Mouse (Mus musculus): ENCODE results near the gene Gm5622.
"Not testable (repeated sequence)": the region's sequence is repeated elsewhere in the genome, so short reads cannot be mapped to it uniquely, and the experiment has no call there.

Gm5622 gene

GRCm38 (mm10) chr14:51552490-51552889 lies at the start of gene Gm5622:
TSS of gene Gm5622 (plus strand) at chr14:51552790.
- in situ Hi-C loops (cut with MboI, MseI) = no loop called here

- in situ Hi-C loops (cut with MboI, MseI) = no loop called here
Measured at GRCm38 (mm10) chr14:51507416-51507815, 45.2 kb upstream of the Gm5622 start.

- in situ Hi-C loops (cut with MboI, MseI) = not testable (repeated sequence)
Measured at GRCm38 (mm10) chr14:51573963-51574362, 21.4 kb downstream of the Gm5622 start, which contains the start of gene Gm17175. TSS of gene Gm17175 (minus strand) at chr14:51574063.

- in situ Hi-C loops (cut with MboI, MseI) = not testable (repeated sequence)
Measured at GRCm38 (mm10) chr14:51592039-51592438, 39.4 kb downstream of the Gm5622 start, which contains the start of gene Gm17174. TSS of gene Gm17174 (minus strand) at chr14:51592139.

GRCm38 (mm10) chr14:51611210-51611609 lies 58.6 kb downstream of the Gm5622 start, which contains the start of gene Gm17078:
TSS of gene Gm17078 (minus strand) at chr14:51611310.
- in situ Hi-C loops (cut with MboI, MseI) = no loop called here

GRCm38 (mm10) chr14:51632426-51632825 lies 79.8 kb downstream of the Gm5622 start:
- in situ Hi-C loops (cut with MboI, MseI) = not testable (repeated sequence)

- in situ Hi-C loops (cut with MboI, MseI) = not testable (repeated sequence)
Measured at GRCm38 (mm10) chr14:51635566-51635965, 83.0 kb downstream of the Gm5622 start, which contains the start of gene Gm4181. TSS of gene Gm4181 (minus strand) at chr14:51635666.

- in situ Hi-C loops (cut with MboI, MseI) = no loop called here
Measured at GRCm38 (mm10) chr14:51677269-51677668, 124.7 kb downstream of the Gm5622 start.

GRCm38 (mm10) chr14:51695368-51695767 lies 142.8 kb downstream of the Gm5622 start, which contains the start of gene Gm17079:
TSS of gene Gm17079 (minus strand) at chr14:51695468.
- in situ Hi-C loops (cut with MboI, MseI) = not testable (repeated sequence)
